Mouse (Mus musculus): ENCODE measurements around the gene Stpg2. TPM values are rescaled to one million over a fixed set of nuclear protein-coding genes. Genes with fewer than 3 reads are reported as not detected.

Gene Stpg2
- polyA plus RNA-seq, 1 experiment: not detected

- no peak overlapping the region for H3K4me3 ChIP-seq (ENCODE audit: low read depth, low read length)
- no peak overlapping the region for H3K27ac ChIP-seq (ENCODE audit: insufficient read depth, low read length)
- H3K4me1 ChIP-seq (ENCODE audit: control insufficient read depth, insufficient read depth, low read length): no peaks in the 10 kb centered on the region
- TF ChIP-seq CTCF (IDR thresholded peaks at IDR 0.05; ENCODE audit: low read depth, low read length): no peak
- TF ChIP-seq EP300 (IDR thresholded peaks at IDR 0.05; ENCODE audit: insufficient read depth, low read depth, low read length): no peak
- no peak for TF ChIP-seq POLR2A (IDR thresholded peaks at IDR 0.05; ENCODE audit: insufficient read depth, low read length)
- no peak overlapping the region for H3K9ac ChIP-seq (ENCODE audit: low read depth, poor library complexity, severe bottlenecking)
- peaks cover 2% of the 10 kb centered on the region; the same call in 1 of the 2 replicates for H3K9me3 ChIP-seq (replicated peaks; ENCODE audit: control insufficient read depth, insufficient read depth, low read length, poor library complexity, severe bottlenecking)
- no peaks in the 10 kb centered on the region for H3K36me3 ChIP-seq (ENCODE audit: control insufficient read depth, insufficient read depth, low read length, poor library complexity, severe bottlenecking)
- no peaks in the 10 kb centered on the region for H3K27me3 ChIP-seq (ENCODE audit: control insufficient read depth, insufficient read depth, low read length, poor library complexity, severe bottlenecking)
These were observed 14.0 kb upstream of the Stpg2 start for GRCm38 (mm10) chr3:139191541-139191940.

GRCm38 (mm10) chr3:139193917-139194316 is 11.6 kb upstream of the Stpg2 start:
- Histone ChIP-seq H3K36me3 (ENCODE audit: control insufficient read depth, insufficient read depth, low read length, poor library complexity, severe bottlenecking) (no peaks in the 10 kb centered on the region), H3K4me1 (ENCODE audit: control insufficient read depth, insufficient read depth, low read length) (no peaks in the 10 kb centered on the region), H3K27ac (ENCODE audit: insufficient read depth, low read length) (no peak overlapping the region), H3K9ac (ENCODE audit: low read depth, poor library complexity, severe bottlenecking) (no peak overlapping the region), H3K27me3 (ENCODE audit: control insufficient read depth, insufficient read depth, low read length, poor library complexity, severe bottlenecking) (no peaks in the 10 kb centered on the region; the same call in 1 of the 2 replicates), H3K9me3 (replicated peaks; ENCODE audit: control insufficient read depth, insufficient read depth, low read length, poor library complexity, severe bottlenecking) (no peaks in the 10 kb centered on the region), H3K4me3 (ENCODE audit: low read depth, low read length) (no peak overlapping the region)
- no peak for TF ChIP-seq POLR2A (IDR thresholded peaks at IDR 0.05; ENCODE audit: insufficient read depth, low read length)
- no peak for TF ChIP-seq EP300 (IDR thresholded peaks at IDR 0.05; ENCODE audit: insufficient read depth, low read depth, low read length)
- no peak for TF ChIP-seq CTCF (IDR thresholded peaks at IDR 0.05; ENCODE audit: low read depth, low read length)

GRCm38 (mm10) chr3:139198412-139198811 is 7.1 kb upstream of the Stpg2 start:
- Histone ChIP-seq H3K9me3 (replicated peaks; ENCODE audit: control insufficient read depth, insufficient read depth, low read length, poor library complexity, severe bottlenecking) (no peaks in the 10 kb centered on the region), H3K9ac (ENCODE audit: low read depth, poor library complexity, severe bottlenecking) (no peak overlapping the region), H3K36me3 (ENCODE audit: control insufficient read depth, insufficient read depth, low read length, poor library complexity, severe bottlenecking) (no peaks in the 10 kb centered on the region), H3K4me1 (ENCODE audit: control insufficient read depth, insufficient read depth, low read length) (no peaks in the 10 kb centered on the region), H3K27ac (ENCODE audit: insufficient read depth, low read length) (no peak overlapping the region), H3K27me3 (ENCODE audit: control insufficient read depth, insufficient read depth, low read length, poor library complexity, severe bottlenecking) (no peaks in the 10 kb centered on the region; the same call in 1 of the 2 replicates), H3K4me3 (ENCODE audit: low read depth, low read length) (peak overlapping the region; percentile 33)
- TF ChIP-seq CTCF (IDR thresholded peaks at IDR 0.05; ENCODE audit: low read depth, low read length): no peak
- TF ChIP-seq EP300 (IDR thresholded peaks at IDR 0.05; ENCODE audit: insufficient read depth, low read depth, low read length): no peak
- no peak for TF ChIP-seq POLR2A (IDR thresholded peaks at IDR 0.05; ENCODE audit: insufficient read depth, low read length)

GRCm38 (mm10) chr3:139200324-139200723 is 5.2 kb upstream of the Stpg2 start:
- no peak for TF ChIP-seq EP300 (IDR thresholded peaks at IDR 0.05; ENCODE audit: insufficient read depth, low read depth, low read length)
- no peak for TF ChIP-seq CTCF (IDR thresholded peaks at IDR 0.05; ENCODE audit: low read depth, low read length)
- TF ChIP-seq POLR2A (IDR thresholded peaks at IDR 0.05; ENCODE audit: insufficient read depth, low read length): no peak
- H3K9ac ChIP-seq (ENCODE audit: low read depth, poor library complexity, severe bottlenecking): no peak overlapping the region
- H3K27ac ChIP-seq (ENCODE audit: insufficient read depth, low read length): no peak overlapping the region
- no peaks in the 10 kb centered on the region for H3K36me3 ChIP-seq (ENCODE audit: control insufficient read depth, insufficient read depth, low read length, poor library complexity, severe bottlenecking)
- H3K4me1 ChIP-seq (ENCODE audit: control insufficient read depth, insufficient read depth, low read length): no peaks in the 10 kb centered on the region
- H3K4me3 ChIP-seq (ENCODE audit: low read depth, low read length): no peak overlapping the region
- no peaks in the 10 kb centered on the region for H3K9me3 ChIP-seq (replicated peaks; ENCODE audit: control insufficient read depth, insufficient read depth, low read length, poor library complexity, severe bottlenecking)
- H3K27me3 ChIP-seq (ENCODE audit: control insufficient read depth, insufficient read depth, low read length, poor library complexity, severe bottlenecking): no peaks in the 10 kb centered on the region; the same call in 1 of the 2 replicates

GRCm38 (mm10) chr3:139216945-139217344 is 11.5 kb downstream of the Stpg2 start:
- H3K27ac ChIP-seq (ENCODE audit: insufficient read depth, low read length): no peak overlapping the region
- H3K4me3 ChIP-seq (ENCODE audit: low read depth, low read length): no peak overlapping the region
- no peaks in the 10 kb centered on the region for H3K36me3 ChIP-seq (ENCODE audit: control insufficient read depth, insufficient read depth, low read length, poor library complexity, severe bottlenecking)
- H3K9me3 ChIP-seq (replicated peaks; ENCODE audit: control insufficient read depth, insufficient read depth, low read length, poor library complexity, severe bottlenecking): no peaks in the 10 kb centered on the region
- H3K27me3 ChIP-seq (ENCODE audit: control insufficient read depth, insufficient read depth, low read length, poor library complexity, severe bottlenecking): no peaks in the 10 kb centered on the region
- no peak for TF ChIP-seq CTCF (IDR thresholded peaks at IDR 0.05; ENCODE audit: low read depth, low read length)
- no peak overlapping the region for H3K9ac ChIP-seq (ENCODE audit: low read depth, poor library complexity, severe bottlenecking)
- no peaks in the 10 kb centered on the region for H3K4me1 ChIP-seq (ENCODE audit: control insufficient read depth, insufficient read depth, low read length)

GRCm38 (mm10) chr3:139225123-139225522 is 19.6 kb downstream of the Stpg2 start:
- no peak overlapping the region for H3K9ac ChIP-seq (ENCODE audit: low read depth, poor library complexity, severe bottlenecking)
- H3K27ac ChIP-seq (ENCODE audit: insufficient read depth, low read length): no peak overlapping the region
- no peak overlapping the region for H3K4me3 ChIP-seq (ENCODE audit: low read depth, low read length)
- no peaks in the 10 kb centered on the region for H3K4me1 ChIP-seq (ENCODE audit: control insufficient read depth, insufficient read depth, low read length)
- H3K27me3 ChIP-seq (ENCODE audit: control insufficient read depth, insufficient read depth, low read length, poor library complexity, severe bottlenecking): no peaks in the 10 kb centered on the region
- H3K9me3 ChIP-seq (replicated peaks; ENCODE audit: control insufficient read depth, insufficient read depth, low read length, poor library complexity, severe bottlenecking): no peaks in the 10 kb centered on the region
- no peaks in the 10 kb centered on the region for H3K36me3 ChIP-seq (ENCODE audit: control insufficient read depth, insufficient read depth, low read length, poor library complexity, severe bottlenecking)
- TF ChIP-seq POLR2A (IDR thresholded peaks at IDR 0.05; ENCODE audit: insufficient read depth, low read length) (no peak), EP300 (IDR thresholded peaks at IDR 0.05; ENCODE audit: insufficient read depth, low read depth, low read length) (no peak), CTCF (IDR thresholded peaks at IDR 0.05; ENCODE audit: low read depth, low read length) (no peak)

All from ES-Bruce4 (cell line).